Mouse (Mus musculus) hindbrain, postnatal 0 days (tissue): ENCODE data around the gene Ptgis. TPM values are rescaled to one million over a fixed set of nuclear protein-coding genes. Genes with fewer than 3 reads are reported as not detected.

Source experiments
- ATAC-seq: fragments of 200-750 bp; cut with Nextera tagmentation; 2 replicates; pipeline ENCODE4 v1.8.0; 2017; ENCODE audit warnings: mild to moderate bottlenecking, moderate TSS enrichment, moderate library complexity
- DNase-seq: peaks from one replicate; pipeline ENCODE4 v3.0.0-alpha.2; 2015; ENCODE audit warnings: low spot score
- H3K27ac ChIP-seq: fragments of 300-500 bp; sonication (generic); 2 replicates; pipeline ENCODE4 v1.5.1; 2014; ENCODE audit warnings: mild to moderate bottlenecking
- H3K27me3 ChIP-seq: fragments of 300-500 bp; sonication (generic); 2 replicates; pipeline ENCODE4 v1.6.1; 2014; ENCODE audit warnings: low read length, mixed read lengths; ENCODE audit not compliant: insufficient read depth
- H3K36me3 ChIP-seq: fragments of 300-500 bp; sonication (generic); 2 replicates; pipeline ENCODE4 v1.6.1; 2014; ENCODE audit warnings: low read length, mixed read lengths; ENCODE audit not compliant: insufficient read depth
- H3K4me1 ChIP-seq: fragments of 300-500 bp; sonication (generic); 2 replicates; pipeline ENCODE4 v1.6.1; 2014; ENCODE audit warnings: antibody characterized with exemption, low read length, mixed read lengths; ENCODE audit not compliant: insufficient read depth
- H3K4me2 ChIP-seq: fragments of 300-500 bp; sonication (generic); 2 replicates; pipeline ENCODE4 v1.6.1; 2014; ENCODE audit warnings: low read depth, mild to moderate bottlenecking, low read length, moderate library complexity, mixed read lengths
- H3K4me3 ChIP-seq: fragments of 300-500 bp; sonication (generic); 2 replicates; pipeline ENCODE4 v1.5.1; 2014; ENCODE audit warnings: low read length
- H3K9ac ChIP-seq: fragments of 300-500 bp; sonication (generic); replicated peaks from 2 replicates; pipeline ENCODE4 v1.6.1; 2014; ENCODE audit warnings: mild to moderate bottlenecking, low read length, moderate library complexity, mixed read lengths
- H3K9me3 ChIP-seq: fragments of 300-500 bp; sonication (generic); 2 replicates; pipeline ENCODE4 v1.6.1; 2016; ENCODE audit warnings: low read length, mixed read lengths
- CTCF ChIP-seq: IDR thresholded peaks from 2 replicates; pipeline ENCODE4 v1.5.1; 2016; ENCODE audit warnings: antibody characterized with exemption, control low read depth, low read depth
- WGBS: fragments of 180-500 bp; shearing (Covaris S2); extraction: QIAGEN DNeasy Blood & Tissue Kit; methylation state at CpG from one replicate; pipeline ENCODE4 v1.1.7; 2014; 5-methylcytosine and 5-hydroxymethylcytosine counted together
- polyA plus RNA-seq: library from polyadenylated mRNA; unstranded; fragments of >200 nt; fragmentation: Nextera tagmentation; extraction: Ambion mirVana; gene quantifications from 2 replicates; pipeline ENCODE4 v1.2.1, GENCODE M21; 2015
- total RNA-seq: library from RNA; depleted of rRNA; stranded (reverse); fragments of >200 nt; gene quantifications from 2 replicates; pipeline ENCODE4 v1.2.3, GENCODE M21; 2014; rRNA removed

Ptgis gene
- total and polyA plus RNA-seq, 2 experiments from 2014 or later = 4.4 to 7.7 TPM

- WGBS = 82% methylated on average over 8 of the region's 8 CpGs
- no peak overlapping the region for H3K4me2 ChIP-seq
- no peak for ATAC-seq
- no peak overlapping the region for H3K27ac ChIP-seq
- no peak overlapping the region for H3K9ac ChIP-seq
- no peak for DNase-seq
- H3K36me3 ChIP-seq = no peaks in the 10 kb centered on the region
- peaks cover 6% of the 10 kb centered on the region; the same call in 1 of the 2 replicates for H3K4me1 ChIP-seq
- H3K27me3 ChIP-seq = no peaks in the 10 kb centered on the region
- no peak for TF ChIP-seq CTCF
- H3K9me3 ChIP-seq = no peaks in the 10 kb centered on the region
- H3K4me3 ChIP-seq = no peak overlapping the region
These were observed 92.7 kb downstream of the Ptgis start for GRCm38 (mm10) chr2:167147708-167148107.

GRCm38 (mm10) chr2:167145904-167146303, 94.5 kb downstream of the Ptgis start:
- Histone ChIP-seq H3K4me2 (no peak overlapping the region), H3K9me3 (no peaks in the 10 kb centered on the region), H3K36me3 (no peaks in the 10 kb centered on the region), H3K4me3 (no peak overlapping the region), H3K4me1 (peaks cover 6% of the 10 kb centered on the region; the same call in 1 of the 2 replicates), H3K27ac (no peak overlapping the region), H3K9ac (no peak overlapping the region), H3K27me3 (no peaks in the 10 kb centered on the region)
- 72% methylated on average over 5 of the region's 5 CpGs for WGBS
- TF ChIP-seq CTCF = no peak
- 0 out of 2 replicates have a peak, but pooled peaks have one; percentile 14 for ATAC-seq
- no peak for DNase-seq

GRCm38 (mm10) chr2:167144439-167145307, 95.7 kb downstream of the Ptgis start:
- DNase-seq = peak; percentile 31
- Histone ChIP-seq H3K4me2 (no peak overlapping the region), H3K27ac (no peak overlapping the region), H3K9me3 (no peaks in the 10 kb centered on the region), H3K9ac (no peak overlapping the region), H3K4me1 (peaks cover 6% of the 10 kb centered on the region; the same call in 1 of the 2 replicates), H3K4me3 (no peak overlapping the region), H3K36me3 (no peaks in the 10 kb centered on the region), H3K27me3 (no peaks in the 10 kb centered on the region)
- ATAC-seq = no peak
- no peak for TF ChIP-seq CTCF
- WGBS = 15% methylated on average over 14 of the region's 14 CpGs

GRCm38 (mm10) chr2:167143914-167144313, 96.5 kb downstream of the Ptgis start:
- no peak for TF ChIP-seq CTCF
- DNase-seq (no peak), ATAC-seq (no peak)
- peaks cover 6% of the 10 kb centered on the region; the same call in 1 of the 2 replicates for H3K4me1 ChIP-seq
- no peaks in the 10 kb centered on the region for H3K27me3 ChIP-seq
- H3K9me3 ChIP-seq = no peaks in the 10 kb centered on the region
- H3K36me3 ChIP-seq = no peaks in the 10 kb centered on the region
- no peak overlapping the region for H3K4me3 ChIP-seq
- H3K27ac ChIP-seq = no peak overlapping the region
- WGBS = 64% methylated on average over 2 of the region's 2 CpGs
- H3K4me2 ChIP-seq = no peak overlapping the region
- no peak overlapping the region for H3K9ac ChIP-seq

- Histone ChIP-seq H3K27ac (no peak overlapping the region), H3K4me2 (no peak overlapping the region), H3K9ac (no peak overlapping the region), H3K27me3 (no peaks in the 10 kb centered on the region), H3K4me3 (no peak overlapping the region), H3K36me3 (no peaks in the 10 kb centered on the region), H3K9me3 (no peaks in the 10 kb centered on the region), H3K4me1 (peaks cover 7% of the 10 kb centered on the region)
- no peak for ATAC-seq
- DNase-seq = no peak
- WGBS = 85% methylated on average over 3 of the region's 3 CpGs
- TF ChIP-seq CTCF = no peak
These were observed 98.1 kb downstream of the Ptgis start for GRCm38 (mm10) chr2:167142282-167142681.

- no peak for TF ChIP-seq CTCF
- no peak overlapping the region for H3K4me3 ChIP-seq
- no peak for DNase-seq
- peaks cover 11% of the 10 kb centered on the region for H3K4me1 ChIP-seq
- ATAC-seq = no peak
- no peaks in the 10 kb centered on the region for H3K27me3 ChIP-seq
- H3K4me2 ChIP-seq = no peak overlapping the region
- H3K36me3 ChIP-seq = no peaks in the 10 kb centered on the region
- 79% methylated on average over 4 of the region's 4 CpGs for WGBS
- no peaks in the 10 kb centered on the region for H3K9me3 ChIP-seq
- no peak overlapping the region for H3K27ac ChIP-seq
- H3K9ac ChIP-seq = no peak overlapping the region
These were observed 98.6 kb downstream of the Ptgis start for GRCm38 (mm10) chr2:167141810-167142209.

Other genes starting within 250 kb of the Ptgis start
- 28.8 and 37.9 TPM in 2 replicates for gene Stau1, start 244.3 kb downstream of the Ptgis start, total RNA-seq
- 81.3 and 86.0 TPM in 2 replicates for gene Stau1, start 244.3 kb downstream of the Ptgis start, polyA plus RNA-seq
- 27.5 and 29.4 TPM in 2 replicates for gene Ddx27, start 225.4 kb downstream of the Ptgis start, total RNA-seq
- gene Ddx27, start 225.4 kb downstream of the Ptgis start, polyA plus RNA-seq = 36.7 and 38.3 TPM in 2 replicates
- gene Znfx1, start 177.6 kb downstream of the Ptgis start, total RNA-seq = 31.6 and 34.9 TPM in 2 replicates
- gene Znfx1, start 177.6 kb downstream of the Ptgis start, polyA plus RNA-seq = 4.9 and 5.8 TPM in 2 replicates
- gene Kcnb1, start 50.4 kb downstream of the Ptgis start, total RNA-seq = 21.5 and 33.6 TPM in 2 replicates
- gene Kcnb1, start 50.4 kb downstream of the Ptgis start, polyA plus RNA-seq = 4.0 and 5.1 TPM in 2 replicates
- 60.5 and 67.5 TPM in 2 replicates for gene B4galt5, start 108.6 kb upstream of the Ptgis start, total RNA-seq
- 28.9 and 31.5 TPM in 2 replicates for gene B4galt5, start 108.6 kb upstream of the Ptgis start, polyA plus RNA-seq
- 41.8 and 43.1 TPM in 2 replicates for gene Slc9a8, start 181.1 kb upstream of the Ptgis start, total RNA-seq
- gene Slc9a8, start 181.1 kb upstream of the Ptgis start, polyA plus RNA-seq = 17.4 and 17.9 TPM in 2 replicates